Mouse (Mus musculus): ENCODE data around the gene Msh4. TPM values are rescaled to one million over a fixed set of nuclear protein-coding genes. Genes with fewer than 3 reads are reported as not detected.

Msh4 gene
- polyA plus RNA-seq, 1 experiment = 1.8 TPM

- TF ChIP-seq CTCF (IDR thresholded peaks at IDR 0.05; ENCODE audit: low read depth, low read length) = no peak
- Histone ChIP-seq H3K36me3 (ENCODE audit: control insufficient read depth, insufficient read depth, low read length, poor library complexity, severe bottlenecking) (no peaks in the 10 kb centered on the region), H3K4me3 (ENCODE audit: low read depth, low read length) (no peak overlapping the region), H3K27ac (ENCODE audit: insufficient read depth, low read length) (no peak overlapping the region), H3K9me3 (replicated peaks; ENCODE audit: control insufficient read depth, insufficient read depth, low read length, poor library complexity, severe bottlenecking) (no peaks in the 10 kb centered on the region), H3K27me3 (ENCODE audit: control insufficient read depth, insufficient read depth, low read length, poor library complexity, severe bottlenecking) (no peaks in the 10 kb centered on the region), H3K9ac (ENCODE audit: low read depth, poor library complexity, severe bottlenecking) (no peak overlapping the region), H3K4me1 (ENCODE audit: control insufficient read depth, insufficient read depth, low read length) (no peaks in the 10 kb centered on the region)
These were observed 16.7 kb downstream of the Msh4 start for GRCm38 (mm10) chr3:153889188-153889781.

DNA sequence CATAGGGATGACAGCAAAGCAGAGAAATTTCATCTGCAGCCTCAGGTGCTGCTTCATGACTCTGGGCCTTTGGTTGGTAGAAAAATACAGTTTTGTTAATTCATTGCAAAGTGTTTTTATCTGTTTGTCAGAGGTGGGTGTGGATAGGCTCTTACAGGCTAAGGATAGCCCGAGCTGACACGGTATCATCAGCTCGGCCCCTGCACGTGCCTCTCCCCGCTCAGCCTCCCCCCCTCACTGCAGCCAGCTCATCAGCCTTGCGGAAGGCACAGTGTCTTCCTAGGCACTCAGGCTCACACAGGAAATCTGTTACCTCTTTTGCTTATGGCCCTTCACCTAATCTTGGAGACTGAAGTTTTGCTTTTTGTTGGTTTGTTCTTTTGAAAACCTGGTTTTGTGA lies 17.8 kb downstream of the Msh4 start:
- no peaks in the 10 kb centered on the region for H3K36me3 ChIP-seq (ENCODE audit: control insufficient read depth, insufficient read depth, low read length, poor library complexity, severe bottlenecking)
- no peak overlapping the region for H3K9ac ChIP-seq (ENCODE audit: low read depth, poor library complexity, severe bottlenecking)
- no peaks in the 10 kb centered on the region for H3K4me1 ChIP-seq (ENCODE audit: control insufficient read depth, insufficient read depth, low read length)
- no peaks in the 10 kb centered on the region for H3K9me3 ChIP-seq (replicated peaks; ENCODE audit: control insufficient read depth, insufficient read depth, low read length, poor library complexity, severe bottlenecking)
- no peaks in the 10 kb centered on the region for H3K27me3 ChIP-seq (ENCODE audit: control insufficient read depth, insufficient read depth, low read length, poor library complexity, severe bottlenecking)
- no peak overlapping the region for H3K27ac ChIP-seq (ENCODE audit: insufficient read depth, low read length)
- H3K4me3 ChIP-seq (ENCODE audit: low read depth, low read length) = no peak overlapping the region
- no peak for TF ChIP-seq POLR2A (IDR thresholded peaks at IDR 0.05; ENCODE audit: insufficient read depth, low read length)
- TF ChIP-seq CTCF (IDR thresholded peaks at IDR 0.05; ENCODE audit: low read depth, low read length) = no peak

DNA sequence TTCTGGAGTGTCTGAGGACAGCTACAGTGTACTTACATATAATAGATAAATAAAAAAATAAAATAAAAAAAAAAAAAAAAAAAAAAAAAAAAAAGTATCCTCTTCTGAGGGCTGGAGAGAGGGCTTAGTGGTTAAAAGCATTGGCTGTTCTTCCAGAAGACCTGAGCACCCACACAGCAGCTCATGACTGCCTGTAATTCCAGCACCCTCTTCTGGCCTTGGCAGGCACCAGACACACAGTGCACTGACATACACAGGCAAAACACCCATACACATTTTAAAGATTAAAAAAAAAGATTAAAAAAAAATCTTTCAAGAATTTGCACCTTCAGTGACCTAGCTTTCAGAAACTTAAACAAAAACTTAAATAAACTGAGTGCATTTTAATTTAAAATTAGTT lies 19.6 kb downstream of the Msh4 start:
- Histone ChIP-seq H3K9ac (ENCODE audit: low read depth, poor library complexity, severe bottlenecking) (no peak overlapping the region), H3K4me3 (ENCODE audit: low read depth, low read length) (no peak overlapping the region), H3K27me3 (ENCODE audit: control insufficient read depth, insufficient read depth, low read length, poor library complexity, severe bottlenecking) (no peaks in the 10 kb centered on the region), H3K9me3 (replicated peaks; ENCODE audit: control insufficient read depth, insufficient read depth, low read length, poor library complexity, severe bottlenecking) (no peaks in the 10 kb centered on the region), H3K27ac (ENCODE audit: insufficient read depth, low read length) (no peak overlapping the region), H3K36me3 (ENCODE audit: control insufficient read depth, insufficient read depth, low read length, poor library complexity, severe bottlenecking) (no peaks in the 10 kb centered on the region), H3K4me1 (ENCODE audit: control insufficient read depth, insufficient read depth, low read length) (no peaks in the 10 kb centered on the region)
- no peak for TF ChIP-seq POLR2A (IDR thresholded peaks at IDR 0.05; ENCODE audit: insufficient read depth, low read length)
- peak; percentile 17 for TF ChIP-seq CTCF (IDR thresholded peaks at IDR 0.05; ENCODE audit: low read depth, low read length)

GRCm38 (mm10) chr3:153871396-153871795 lies 34.5 kb downstream of the Msh4 start:
- no peaks in the 10 kb centered on the region for H3K9me3 ChIP-seq (replicated peaks; ENCODE audit: control insufficient read depth, insufficient read depth, low read length, poor library complexity, severe bottlenecking)
- H3K36me3 ChIP-seq (ENCODE audit: control insufficient read depth, insufficient read depth, low read length, poor library complexity, severe bottlenecking) = no peaks in the 10 kb centered on the region
- H3K27me3 ChIP-seq (ENCODE audit: control insufficient read depth, insufficient read depth, low read length, poor library complexity, severe bottlenecking) = no peaks in the 10 kb centered on the region
- TF ChIP-seq CTCF (IDR thresholded peaks at IDR 0.05; ENCODE audit: low read depth, low read length) = no peak
- no peak for TF ChIP-seq POLR2A (IDR thresholded peaks at IDR 0.05; ENCODE audit: insufficient read depth, low read length)
- TF ChIP-seq EP300 (IDR thresholded peaks at IDR 0.05; ENCODE audit: insufficient read depth, low read depth, low read length) = no peak
- H3K4me3 ChIP-seq (ENCODE audit: low read depth, low read length) = no peak overlapping the region
- H3K9ac ChIP-seq (ENCODE audit: low read depth, poor library complexity, severe bottlenecking) = no peak overlapping the region
- no peaks in the 10 kb centered on the region for H3K4me1 ChIP-seq (ENCODE audit: control insufficient read depth, insufficient read depth, low read length)
- H3K27ac ChIP-seq (ENCODE audit: insufficient read depth, low read length) = no peak overlapping the region

- H3K4me3 ChIP-seq (ENCODE audit: low read depth, low read length) = no peak overlapping the region
- H3K27me3 ChIP-seq (ENCODE audit: control insufficient read depth, insufficient read depth, low read length, poor library complexity, severe bottlenecking) = no peaks in the 10 kb centered on the region
- TF ChIP-seq EP300 (IDR thresholded peaks at IDR 0.05; ENCODE audit: insufficient read depth, low read depth, low read length) = no peak
- no peak for TF ChIP-seq POLR2A (IDR thresholded peaks at IDR 0.05; ENCODE audit: insufficient read depth, low read length)
- TF ChIP-seq CTCF (IDR thresholded peaks at IDR 0.05; ENCODE audit: low read depth, low read length) = no peak
- H3K27ac ChIP-seq (ENCODE audit: insufficient read depth, low read length) = no peak overlapping the region
- H3K9me3 ChIP-seq (replicated peaks; ENCODE audit: control insufficient read depth, insufficient read depth, low read length, poor library complexity, severe bottlenecking) = no peaks in the 10 kb centered on the region
- no peaks in the 10 kb centered on the region for H3K36me3 ChIP-seq (ENCODE audit: control insufficient read depth, insufficient read depth, low read length, poor library complexity, severe bottlenecking)
- no peaks in the 10 kb centered on the region for H3K4me1 ChIP-seq (ENCODE audit: control insufficient read depth, insufficient read depth, low read length)
- no peak overlapping the region for H3K9ac ChIP-seq (ENCODE audit: low read depth, poor library complexity, severe bottlenecking)
These were observed 38.5 kb downstream of the Msh4 start for GRCm38 (mm10) chr3:153867149-153868136.

Data from ES-Bruce4 (cell line).